Mouse (Mus musculus): ENCODE measurements around the gene Pipox. TPM values are rescaled to one million over a fixed set of nuclear protein-coding genes. Genes with fewer than 3 reads are reported as not detected.

The Pipox gene
- total RNA-seq, 2 experiments from 2014 or later, result 1.5 to 1.9 TPM

- peak; percentile 77 to 85 for DNase-seq (ENCODE audit: low spot score in 2 of 2)
Measured at GRCm38 (mm10) chr11:77850401-77851244, 43.3 kb downstream of the Pipox start.

- no peak for DNase-seq (ENCODE audit: low spot score in 2 of 2)
Measured at GRCm38 (mm10) chr11:77849151-77849550, 44.7 kb downstream of the Pipox start.

GRCm38 (mm10) chr11:77848131-77848530 lies 45.8 kb downstream of the Pipox start:
- DNase-seq (ENCODE audit: low spot score in 2 of 2), result no peak

GRCm38 (mm10) chr11:77847599-77848128 lies 46.2 kb downstream of the Pipox start:
- no peak for DNase-seq (ENCODE audit: low spot score in 2 of 2)

- no peak for DNase-seq (ENCODE audit: low spot score in 2 of 2)
Measured at GRCm38 (mm10) chr11:77843906-77844200, 50.0 kb downstream of the Pipox start.

- no peak for DNase-seq (ENCODE audit: low spot score in 2 of 2)
Measured at GRCm38 (mm10) chr11:77843068-77843905, 50.6 kb downstream of the Pipox start.

- DNase-seq (ENCODE audit: low spot score in 2 of 2), result no peak
Measured at GRCm38 (mm10) chr11:77840523-77841245, 53.2 kb downstream of the Pipox start.

- no peak for DNase-seq (ENCODE audit: low spot score in 2 of 2)
Measured at GRCm38 (mm10) chr11:77837856-77838255, 56.0 kb downstream of the Pipox start.

GRCm38 (mm10) chr11:77836751-77837150 lies 57.1 kb downstream of the Pipox start:
- DNase-seq (ENCODE audit: low spot score in 2 of 2), result no peak

- DNase-seq (ENCODE audit: low spot score in 2 of 2), result no peak
Measured at GRCm38 (mm10) chr11:77836290-77836689, 57.6 kb downstream of the Pipox start.

- no peak for DNase-seq (ENCODE audit: low spot score in 2 of 2)
Measured at GRCm38 (mm10) chr11:77835109-77835508, 58.8 kb downstream of the Pipox start.

- no peak for DNase-seq (ENCODE audit: low spot score in 2 of 2)
Measured at GRCm38 (mm10) chr11:77832541-77832940, 61.4 kb downstream of the Pipox start.

GRCm38 (mm10) chr11:77830875-77831274 lies 63.0 kb downstream of the Pipox start:
- DNase-seq (ENCODE audit: low spot score in 2 of 2), result no peak

Other genes starting within 250 kb of the Pipox start
- gene Nufip2, start 207.9 kb downstream of the Pipox start, total RNA-seq (2021), result 10 to 100 TPM; 76.1 to 85.3 TPM
- under 1 TPM; 0.45 to 0.87 TPM for gene Cryba1, start 168.8 kb downstream of the Pipox start, total RNA-seq (2021)
- gene Myo18a, start 130.8 kb downstream of the Pipox start, total RNA-seq (2021), result 100 to 1,000 TPM; 150 to 167 TPM
- gene Gm10277, start 106.3 kb downstream of the Pipox start, total RNA-seq (2021), result not detected
- gene Sez6, start 36.7 kb upstream of the Pipox start, total RNA-seq (2021), result 100 to 1,000 TPM; 215 to 221 TPM
- 10 to 100 TPM; 47.1 to 49.2 TPM for gene Phf12, start 88.7 kb upstream of the Pipox start, total RNA-seq (2021)
- gene Dhrs13, start 138.2 kb upstream of the Pipox start, total RNA-seq (2021), result 10 to 100 TPM; 16.6 to 22.4 TPM
- 100 to 1,000 TPM; 143 to 145 TPM for gene Flot2, start 143.8 kb upstream of the Pipox start, total RNA-seq (2021)
- 10 to 100 TPM; 19.0 to 20.1 TPM for gene Eral1, start 186.3 kb upstream of the Pipox start, total RNA-seq (2021)
- gene Fam222b, start 200.6 kb upstream of the Pipox start, total RNA-seq (2021), result 10 to 100 TPM; 24.3 to 27.0 TPM